Mouse (Mus musculus): ENCODE data around the gene Pmpcb. TPM values are rescaled to one million over a fixed set of nuclear protein-coding genes. Genes with fewer than 3 reads are reported as not detected.
"Not testable (repeated sequence)": the region's sequence is repeated elsewhere in the genome, so short reads cannot be mapped to it uniquely, and the experiment has no call there.

Pmpcb gene
- total RNA-seq (2015; ENCODE audit: low replicate concordance) (32.7 and 72.4 TPM in 2 replicates), total RNA-seq (2017; ENCODE audit: low replicate concordance) (56.0 and 71.2 TPM in 2 replicates)

DNA sequence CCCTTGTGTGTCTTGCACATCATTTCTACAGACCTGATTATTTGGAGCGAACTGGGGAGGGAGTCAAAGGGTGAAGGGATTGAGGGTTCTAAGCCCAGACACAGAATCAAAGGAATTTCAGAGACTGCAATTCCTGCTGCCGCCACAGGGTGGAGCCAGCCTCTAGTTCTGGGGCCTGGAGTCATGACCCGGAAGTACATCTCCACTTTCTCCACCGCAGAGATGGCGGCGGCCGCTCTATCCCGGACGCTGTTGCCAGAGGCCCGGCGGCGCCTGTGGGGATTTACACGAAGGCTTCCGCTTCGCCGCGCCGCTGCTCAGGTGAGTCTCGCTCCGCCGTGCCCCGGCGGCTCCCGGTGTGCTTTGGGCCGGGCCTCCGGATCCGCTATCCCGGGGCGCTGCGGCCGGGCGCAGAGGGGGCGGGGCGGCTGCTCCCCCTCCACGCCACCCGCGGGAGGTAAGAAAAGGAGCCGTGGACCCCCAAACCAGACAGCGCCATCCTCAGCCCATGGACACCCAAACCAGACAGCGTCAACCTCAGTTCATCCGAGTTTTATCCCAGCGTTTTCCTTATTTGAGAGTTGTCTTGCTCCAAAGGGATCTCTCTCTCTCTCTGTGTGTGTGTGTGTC lies at the start of gene Pmpcb:
Gene Pmpcb, plus strand, starts transcription at position 186 of the 630 bp plus-strand sequence.
- ATAC-seq (replicated peaks; ENCODE audit: low FRiP score, poor library complexity, severe bottlenecking) = peak; percentile 86

DNA sequence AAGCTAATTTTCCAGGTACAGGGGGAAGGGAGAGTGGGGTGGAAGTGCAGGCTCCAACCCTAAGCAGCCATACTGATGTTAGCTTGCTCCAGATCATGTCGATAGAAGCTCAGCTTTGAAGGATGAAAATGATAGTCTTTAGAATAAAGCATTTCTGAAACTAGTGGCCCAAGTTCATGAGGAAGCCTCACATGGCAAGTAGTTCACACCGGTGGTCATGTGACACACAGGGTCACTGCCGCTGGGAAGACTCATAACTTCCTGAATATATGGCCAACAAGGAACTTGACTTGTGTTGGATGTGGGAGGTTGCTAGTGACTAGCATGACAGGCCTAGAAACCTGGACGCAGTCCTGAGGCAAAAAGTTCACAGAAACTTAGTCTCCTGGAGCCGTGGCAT lies 44.7 kb upstream of the Pmpcb start:
- no peak for ATAC-seq (replicated peaks; ENCODE audit: low FRiP score, poor library complexity, severe bottlenecking)

DNA sequence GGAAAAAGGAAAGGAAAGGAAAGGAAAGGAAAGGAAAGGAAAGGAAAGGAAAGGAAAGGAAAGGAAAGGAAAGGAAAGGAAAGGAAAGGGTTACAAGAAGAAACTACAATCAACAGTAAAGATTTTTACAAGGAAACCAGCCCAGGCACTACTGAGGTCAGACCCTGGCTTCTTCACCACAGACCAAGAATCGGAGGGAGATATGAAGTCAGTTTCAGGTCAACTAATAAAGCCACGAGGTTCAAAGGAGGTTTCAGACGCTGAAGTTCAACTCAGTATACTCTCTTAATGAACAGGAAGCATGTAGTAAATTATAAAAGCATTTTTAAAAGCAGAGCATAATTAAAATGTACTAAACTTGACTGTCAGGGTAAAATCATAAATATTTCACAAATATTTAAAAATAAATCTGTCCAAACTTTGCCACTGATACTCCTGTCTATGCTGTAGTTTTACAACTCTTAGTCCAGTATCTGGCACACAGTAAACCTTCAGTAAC lies 43.5 kb upstream of the Pmpcb start:
- no peak for ATAC-seq (replicated peaks; ENCODE audit: low FRiP score, poor library complexity, severe bottlenecking)

DNA sequence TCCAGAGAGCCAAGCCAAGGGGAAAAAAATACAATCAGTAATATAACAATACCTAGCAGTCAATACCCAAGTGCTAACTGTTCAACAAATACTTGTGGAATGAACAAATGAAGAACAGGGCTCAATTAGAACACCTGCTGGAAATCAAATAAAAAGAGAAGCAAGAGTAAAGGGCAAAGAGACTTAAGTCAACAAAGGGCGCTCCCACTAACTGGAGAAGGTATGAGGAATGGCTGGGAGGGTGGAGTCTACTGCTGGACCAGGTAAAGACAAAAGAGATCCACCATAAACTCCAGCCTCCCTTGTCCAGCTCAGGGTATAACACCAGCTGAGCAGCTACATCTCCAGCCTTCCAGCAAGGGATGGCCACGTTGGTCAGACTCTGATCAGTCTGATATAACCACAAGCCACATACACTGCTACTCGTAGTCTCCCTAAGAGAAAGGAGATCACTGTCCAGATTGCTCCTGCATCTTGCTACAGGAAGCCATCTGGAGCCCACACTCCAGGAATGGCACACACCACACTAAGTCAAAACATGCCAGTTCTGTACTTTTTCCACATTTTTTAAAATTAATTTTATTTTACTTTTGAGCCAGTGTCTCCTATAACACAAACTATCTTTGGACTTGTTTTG lies 42.0 kb upstream of the Pmpcb start:
- no peak for ATAC-seq (replicated peaks; ENCODE audit: low FRiP score, poor library complexity, severe bottlenecking)

DNA sequence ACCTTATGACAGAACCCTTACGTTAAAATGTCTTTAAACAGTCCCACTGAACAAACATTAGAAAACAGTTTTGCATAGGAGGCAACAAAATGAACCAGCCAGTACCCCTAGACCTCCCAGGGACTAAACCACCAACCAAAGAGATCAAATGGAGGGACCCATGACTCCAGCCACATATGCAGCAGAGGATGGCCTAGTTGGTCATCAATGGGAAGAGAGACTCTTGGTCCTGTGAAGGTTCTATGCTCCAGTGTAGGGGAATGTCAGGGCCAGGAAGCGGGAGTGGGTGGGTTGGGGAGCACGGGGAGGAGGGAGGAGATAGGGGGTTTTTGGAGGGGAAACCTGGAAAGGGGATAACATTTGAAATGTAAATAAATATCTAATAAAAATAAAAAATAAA lies 37.4 kb upstream of the Pmpcb start:
- ATAC-seq (replicated peaks; ENCODE audit: low FRiP score, poor library complexity, severe bottlenecking) = not testable (repeated sequence)

DNA sequence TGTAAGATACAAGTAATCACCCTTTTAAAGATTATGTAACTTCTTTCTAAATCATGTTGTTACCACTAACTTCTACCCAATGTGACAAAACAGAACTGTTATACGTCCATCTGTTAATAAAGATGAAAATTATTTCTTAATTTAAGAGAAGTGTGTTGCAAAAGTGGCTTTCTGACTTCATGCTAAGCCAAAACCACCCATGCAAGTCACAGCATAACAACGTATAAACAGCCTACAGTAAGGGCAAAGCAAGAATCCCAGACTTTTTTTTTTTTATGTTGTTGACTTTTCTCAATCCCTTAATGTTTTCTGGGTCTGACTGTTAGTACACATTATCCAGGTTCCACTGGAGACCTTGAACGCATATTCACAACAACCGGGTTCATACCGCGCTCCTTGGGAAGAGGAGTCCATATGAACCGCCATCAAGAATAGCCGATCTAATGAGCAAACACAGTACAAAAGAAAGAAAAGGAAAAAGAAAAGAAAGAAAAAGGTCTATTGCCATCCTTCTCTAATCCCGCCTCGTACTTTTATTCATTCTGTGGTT lies 36.6 kb upstream of the Pmpcb start:
- no peak for ATAC-seq (replicated peaks; ENCODE audit: low FRiP score, poor library complexity, severe bottlenecking)

DNA sequence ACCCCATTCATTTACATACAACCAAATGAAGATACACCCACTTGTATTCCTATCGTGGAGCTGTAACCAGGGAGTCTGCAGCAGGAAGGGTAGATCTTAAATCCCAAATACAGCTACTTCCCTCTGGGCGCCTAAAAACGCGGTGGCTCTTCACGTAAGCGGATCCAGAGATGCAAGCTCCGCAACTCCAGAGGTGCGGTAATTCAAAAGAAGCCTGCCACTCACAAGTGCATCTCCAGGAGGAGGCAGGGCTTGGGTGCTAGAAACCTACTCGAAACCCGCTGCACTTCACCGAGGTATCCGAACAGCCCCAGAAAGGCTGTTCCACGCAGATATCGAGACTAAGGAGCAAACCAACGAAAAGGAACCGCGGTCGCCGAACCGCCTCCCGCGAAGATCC lies 36.0 kb upstream of the Pmpcb start:
- peak; percentile 39 for ATAC-seq (replicated peaks; ENCODE audit: low FRiP score, poor library complexity, severe bottlenecking)

DNA sequence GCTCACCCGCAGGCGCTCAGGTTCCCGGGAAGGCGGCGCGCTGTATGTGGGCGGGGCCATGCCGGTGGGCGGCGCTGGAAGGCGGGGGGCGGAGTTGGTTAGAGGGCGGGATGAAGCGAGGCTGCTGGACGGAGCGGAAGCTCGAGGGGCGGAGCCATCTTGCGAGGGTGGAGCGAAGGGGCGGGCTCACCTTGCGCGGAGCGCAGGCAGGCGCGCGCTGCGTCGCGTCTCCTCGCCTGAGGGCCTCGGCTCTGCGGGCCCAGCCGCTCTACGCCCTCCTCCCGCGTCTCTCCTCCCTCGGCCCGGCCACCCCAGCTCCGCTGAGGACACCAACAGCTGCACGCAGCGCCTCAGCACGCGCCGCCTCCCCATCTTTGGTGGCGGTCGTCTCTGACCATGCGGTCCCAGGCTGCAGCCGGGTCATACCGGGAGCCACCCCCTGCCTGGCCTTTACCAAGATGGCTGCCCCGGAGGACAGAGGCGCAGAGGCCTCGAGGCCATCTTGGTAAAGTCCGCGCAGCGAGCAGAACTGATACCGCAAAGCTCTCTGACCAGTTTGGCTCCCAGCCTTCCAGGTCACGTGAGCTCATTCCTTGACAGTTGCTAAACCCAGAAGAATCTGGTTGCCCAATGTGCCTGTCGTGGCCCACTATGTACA lies 35.5 kb upstream of the Pmpcb start, which contains the start of gene Napepld:
Gene Napepld, minus strand, starts transcription at position 46 of the 658 bp plus-strand sequence.
- ATAC-seq (replicated peaks; ENCODE audit: low FRiP score, poor library complexity, severe bottlenecking) = peak; percentile 96

DNA sequence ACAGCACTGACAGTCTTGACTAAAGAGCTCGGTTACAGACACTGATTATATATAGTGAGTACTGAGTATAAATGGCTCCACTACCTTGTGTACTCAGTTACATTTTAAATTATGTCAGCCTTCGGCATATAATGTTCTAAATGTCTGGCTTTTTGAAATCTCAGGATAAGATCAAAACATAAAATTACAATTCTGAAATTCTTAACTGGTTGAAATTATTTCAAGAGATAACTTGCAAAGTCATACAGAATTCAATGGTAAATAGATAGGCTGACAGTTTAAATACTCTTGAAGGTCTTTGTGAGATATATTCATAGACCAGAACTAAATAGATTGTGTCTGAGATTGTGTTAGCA lies 35.0 kb upstream of the Pmpcb start:
- ATAC-seq (replicated peaks; ENCODE audit: low FRiP score, poor library complexity, severe bottlenecking) = no peak

DNA sequence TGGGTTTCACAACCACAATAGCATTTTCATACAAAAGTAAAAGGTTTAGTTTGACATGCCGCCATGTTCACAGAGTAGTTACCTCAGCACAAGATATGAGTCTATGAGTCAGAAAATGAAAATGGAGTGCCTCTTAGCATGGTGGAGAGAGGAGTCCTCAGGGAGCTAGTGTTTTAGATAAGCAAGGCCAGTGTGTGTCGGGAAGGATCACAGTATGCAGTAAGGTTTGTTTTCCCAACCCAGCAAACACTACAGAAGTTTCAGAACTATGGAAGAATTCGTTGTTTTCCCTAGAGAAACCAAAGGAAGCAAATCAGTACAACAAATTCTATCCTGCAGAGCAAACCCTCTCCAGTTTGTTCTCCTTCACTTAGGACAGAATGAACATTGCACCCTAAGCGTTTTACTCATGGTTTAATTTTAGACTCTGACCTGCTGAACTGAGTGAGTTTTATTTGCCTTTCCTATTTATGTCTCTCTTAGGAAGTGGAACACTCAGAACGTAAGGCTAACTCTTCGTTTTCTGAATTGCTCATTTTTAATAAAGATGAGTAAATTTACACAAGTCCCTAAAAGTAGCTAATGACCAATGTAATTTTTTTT lies 34.0 kb upstream of the Pmpcb start:
- no peak for ATAC-seq (replicated peaks; ENCODE audit: low FRiP score, poor library complexity, severe bottlenecking)

DNA sequence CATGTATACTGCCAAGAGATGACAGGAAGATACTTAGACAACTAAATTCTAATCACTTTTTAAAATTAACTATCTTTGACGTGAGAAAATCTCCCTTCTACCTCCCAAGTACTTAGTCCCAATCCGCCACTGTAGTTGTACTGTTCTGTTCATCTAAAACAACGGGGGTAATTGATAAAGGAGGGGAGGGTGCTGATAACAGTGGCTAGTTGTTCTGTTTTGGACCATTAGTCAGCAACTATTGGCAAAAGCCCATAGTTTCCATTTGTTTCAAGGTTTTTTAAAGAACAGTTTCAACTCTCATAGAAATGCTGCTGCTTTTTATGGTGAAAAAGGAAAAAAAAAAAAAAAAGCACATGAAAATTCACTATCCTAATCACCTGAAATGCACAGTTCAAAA lies 33.2 kb upstream of the Pmpcb start:
- ATAC-seq (replicated peaks; ENCODE audit: low FRiP score, poor library complexity, severe bottlenecking) = no peak

DNA sequence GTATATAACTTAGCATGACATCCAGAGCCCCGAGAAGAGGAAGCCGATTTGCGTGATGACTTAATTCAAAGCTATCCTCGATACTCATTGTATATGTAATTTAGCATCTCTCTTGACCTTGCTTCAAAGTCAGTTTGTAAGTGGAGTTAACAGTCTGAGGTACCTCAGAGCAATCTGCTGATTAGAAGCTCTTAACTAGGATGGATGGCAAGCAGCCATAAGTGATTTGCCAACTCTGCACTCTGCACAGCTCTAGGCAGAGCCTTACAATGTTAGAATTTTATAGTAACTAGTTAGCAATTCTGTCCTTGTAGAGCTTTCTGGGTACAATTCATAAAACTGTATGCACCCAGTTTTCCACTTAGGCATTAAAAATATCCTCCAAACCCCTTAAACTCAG lies 30.4 kb upstream of the Pmpcb start:
- no peak for ATAC-seq (replicated peaks; ENCODE audit: low FRiP score, poor library complexity, severe bottlenecking)

DNA sequence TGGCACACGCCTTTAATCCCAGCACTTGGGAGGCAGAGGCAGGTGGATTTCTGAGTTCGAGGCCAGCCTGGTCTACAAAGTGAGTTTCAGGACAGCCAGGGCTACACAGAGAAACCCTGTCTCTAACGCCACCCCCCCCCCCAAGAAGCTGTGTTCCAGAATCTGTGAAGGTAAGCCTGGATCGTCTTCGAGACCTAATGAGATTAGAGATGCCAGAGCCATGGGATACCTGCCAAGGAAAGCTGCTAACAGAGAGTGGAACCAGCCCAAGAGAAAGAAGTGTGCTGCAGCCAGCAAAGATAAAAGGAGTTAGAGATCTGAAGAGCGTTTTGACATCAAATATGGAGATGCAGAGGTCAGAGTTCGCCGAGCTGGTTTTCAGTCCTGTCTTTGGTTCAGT lies 28.9 kb upstream of the Pmpcb start:
- not testable (repeated sequence) for ATAC-seq (replicated peaks; ENCODE audit: low FRiP score, poor library complexity, severe bottlenecking)

DNA sequence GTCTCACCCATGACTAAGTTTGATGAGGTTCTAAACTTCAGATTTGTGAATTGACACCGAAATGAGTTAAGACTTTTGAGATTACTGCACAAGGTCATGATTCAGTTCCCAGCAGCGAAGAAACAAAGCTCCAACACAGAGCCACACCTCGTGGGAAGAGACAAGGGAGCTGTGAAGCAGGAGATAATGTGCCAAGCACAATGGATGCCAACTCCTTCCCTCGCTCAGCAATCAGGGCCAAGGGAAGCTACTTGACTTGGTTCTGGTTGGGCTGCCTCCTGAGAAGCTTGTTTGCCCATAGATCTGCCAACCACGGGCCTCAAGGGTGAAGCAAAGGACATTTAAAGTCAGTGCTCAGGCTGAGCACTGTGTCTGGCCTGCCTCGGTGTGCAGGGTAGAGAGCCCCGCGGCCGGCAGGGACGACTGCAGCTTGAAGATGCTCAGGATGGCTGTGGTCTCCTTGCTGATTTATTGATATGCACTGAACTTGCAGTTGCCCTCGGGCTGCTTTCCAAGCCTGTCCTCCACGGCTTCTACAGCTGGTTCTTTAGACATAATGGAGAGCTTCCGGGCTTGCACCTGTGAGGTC lies 24.7 kb upstream of the Pmpcb start:
- no peak for ATAC-seq (replicated peaks; ENCODE audit: low FRiP score, poor library complexity, severe bottlenecking)

DNA sequence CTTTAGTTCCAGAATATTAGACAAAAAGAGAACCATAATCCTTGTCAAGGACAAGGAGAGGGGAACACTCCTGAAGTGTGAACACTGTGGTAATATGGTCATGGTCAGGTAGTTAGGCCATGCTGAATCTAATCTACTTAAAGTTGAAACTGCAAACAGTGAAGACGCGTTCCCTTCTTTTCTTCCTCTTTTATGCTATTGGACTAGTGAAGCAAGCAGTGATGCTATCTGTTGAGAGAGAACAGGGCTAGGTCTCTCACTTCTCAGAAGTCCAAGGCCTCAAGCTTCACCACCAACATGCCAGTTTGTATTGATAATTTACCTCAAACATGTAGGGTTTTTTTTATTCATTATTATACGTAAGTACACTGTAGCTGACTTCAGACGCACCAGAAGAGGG lies 22.5 kb upstream of the Pmpcb start:
- ATAC-seq (replicated peaks; ENCODE audit: low FRiP score, poor library complexity, severe bottlenecking) = no peak

DNA sequence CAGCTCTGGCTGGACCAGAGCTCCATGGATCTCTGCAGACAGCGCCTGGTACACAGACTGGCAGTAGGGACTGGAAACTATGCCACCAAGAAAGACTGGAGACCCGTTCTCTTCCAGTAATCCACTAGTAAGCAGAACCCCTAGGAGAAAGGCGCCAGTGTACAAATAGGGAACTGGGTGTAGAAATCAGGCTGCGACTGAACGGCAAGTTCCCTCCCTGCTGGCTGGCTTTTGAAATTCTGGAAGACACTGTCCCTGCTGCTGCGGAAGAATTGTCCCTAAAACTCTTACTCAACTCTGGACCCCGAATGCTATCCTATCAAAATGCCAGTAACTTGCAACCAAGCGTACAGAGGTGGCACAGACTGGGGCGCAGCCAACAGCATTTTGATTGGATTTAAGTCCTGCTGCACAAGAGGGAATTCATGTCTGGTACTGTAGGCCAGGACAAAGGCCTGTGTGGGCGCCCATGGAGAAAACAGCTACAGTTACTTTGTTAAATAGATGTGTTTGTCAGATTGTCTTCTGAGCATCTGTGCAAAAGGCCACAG lies 19.7 kb upstream of the Pmpcb start:
- ATAC-seq (replicated peaks; ENCODE audit: low FRiP score, poor library complexity, severe bottlenecking) = no peak

DNA sequence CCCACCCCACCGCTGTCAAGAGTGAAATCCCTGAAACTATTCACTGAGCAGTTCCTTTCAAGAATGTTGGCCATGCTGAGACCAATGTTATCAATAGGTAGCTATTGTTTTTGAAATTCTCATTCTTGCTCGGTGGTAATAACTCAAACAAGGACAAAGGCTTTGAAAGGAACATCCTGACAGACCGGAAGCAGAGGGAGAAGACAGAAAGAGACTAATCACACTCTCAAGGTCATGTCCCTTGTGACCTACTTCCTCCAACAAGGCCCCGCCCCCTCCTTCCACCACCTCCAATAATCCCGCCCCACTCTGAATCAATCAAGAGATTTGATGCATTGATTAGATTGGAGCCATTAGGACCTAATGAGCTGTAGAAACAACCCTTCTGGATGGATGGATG lies 18.4 kb upstream of the Pmpcb start:
- no peak for ATAC-seq (replicated peaks; ENCODE audit: low FRiP score, poor library complexity, severe bottlenecking)

DNA sequence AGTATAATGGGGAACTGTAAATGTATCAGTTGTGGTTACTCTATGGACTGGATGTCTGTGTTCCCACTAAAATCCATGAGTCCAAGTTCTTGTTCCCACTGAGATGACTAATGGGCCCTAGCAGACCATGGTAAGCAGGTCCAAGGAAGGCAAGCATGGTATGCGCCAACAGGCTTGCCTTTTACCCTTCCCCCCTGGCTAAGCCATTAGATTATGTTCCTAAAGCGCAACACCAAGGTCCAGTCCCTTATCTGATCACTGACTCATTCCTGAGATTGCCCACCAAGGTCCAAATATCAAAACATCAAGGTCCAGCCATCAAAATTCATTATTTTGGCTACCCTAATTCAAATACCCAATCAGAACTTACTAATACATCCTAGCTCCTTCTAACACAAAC lies 17.7 kb upstream of the Pmpcb start:
- no peak for ATAC-seq (replicated peaks; ENCODE audit: low FRiP score, poor library complexity, severe bottlenecking)

DNA sequence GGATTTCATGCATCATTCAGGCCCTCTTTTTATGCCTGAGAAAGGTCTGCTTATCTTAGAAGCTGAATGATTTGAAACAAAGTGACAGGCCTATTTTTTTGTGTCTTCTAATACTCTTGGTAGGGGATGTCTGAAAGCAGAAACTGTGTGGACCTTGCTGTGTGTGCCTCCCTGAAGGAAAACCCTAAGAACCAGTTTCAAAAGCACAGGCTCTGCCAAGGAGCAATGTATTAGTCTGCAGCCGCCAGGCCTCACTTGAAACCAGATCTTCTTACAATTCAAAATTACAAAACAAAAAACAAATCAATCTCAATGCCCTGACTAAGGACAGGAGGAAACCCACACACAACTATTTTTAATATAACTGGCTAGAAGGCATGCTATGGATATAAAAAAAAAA lies 12.5 kb upstream of the Pmpcb start:
- no peak for ATAC-seq (replicated peaks; ENCODE audit: low FRiP score, poor library complexity, severe bottlenecking)

DNA sequence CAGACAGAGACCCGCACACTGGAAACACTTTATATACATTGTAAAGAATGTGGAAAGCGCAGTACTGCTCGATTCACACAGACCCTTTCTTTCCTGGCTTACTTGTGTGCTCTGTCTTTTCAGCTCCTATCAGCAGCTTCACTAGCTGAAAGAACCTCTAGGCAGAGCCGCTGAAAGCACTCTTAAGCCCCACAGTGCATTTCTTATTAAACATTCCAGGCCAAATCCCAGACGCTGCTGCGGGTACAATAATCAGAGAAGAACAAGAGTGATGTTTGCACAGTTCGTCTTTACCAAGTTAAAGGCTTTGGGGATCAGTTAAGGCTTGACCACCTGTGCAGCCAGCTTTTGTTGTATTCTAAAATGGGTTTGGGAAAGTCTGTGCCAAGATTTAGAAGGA lies 12.1 kb upstream of the Pmpcb start:
- no peak for ATAC-seq (replicated peaks; ENCODE audit: low FRiP score, poor library complexity, severe bottlenecking)

Data from erythroid progenitor cell, adult 5-6 weeks (primary cell).